ENCODE assay signal across 8 mouse cellular contexts in the genomic region with DNA sequence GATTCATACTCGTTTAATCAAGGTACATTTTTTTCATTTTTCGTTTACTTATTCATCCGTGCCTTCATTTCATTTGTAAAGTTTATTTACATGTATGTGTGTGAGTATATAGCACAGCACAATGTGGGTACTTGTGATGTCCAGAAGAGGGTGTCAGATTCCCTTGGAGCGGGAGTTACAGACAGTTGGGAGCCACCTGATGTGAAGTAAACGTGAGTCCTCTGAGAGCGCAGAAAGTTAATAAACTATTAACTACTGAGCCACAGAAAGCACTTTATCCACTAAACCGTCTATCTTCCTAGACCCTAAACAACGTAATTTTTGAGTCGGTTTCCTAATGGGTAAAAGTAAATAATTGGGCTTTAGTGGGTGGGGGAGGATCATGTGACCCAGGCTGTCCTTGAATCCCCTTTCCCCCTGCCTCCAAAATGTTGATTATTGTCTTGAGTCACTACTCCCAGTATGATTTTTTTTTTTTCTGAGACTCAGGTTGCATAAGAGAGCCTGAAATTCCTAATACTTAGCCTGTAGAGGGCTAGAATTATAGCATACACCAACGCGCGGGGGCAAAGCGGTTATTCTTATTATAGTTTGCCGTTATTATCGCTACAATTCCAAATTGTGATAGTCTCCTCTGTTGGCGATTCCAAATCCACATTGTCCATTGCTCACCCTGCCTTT. TPM values are rescaled to one million over a fixed set of nuclear protein-coding genes. Genes with fewer than 3 reads are reported as not detected.
DNase-seq lines count a peak whose midpoint lies in the region; ATAC-seq and TF ChIP-seq lines count a peak whose summit lies in the region.

No protein-coding gene starts in this region.

- peak overlapping the region; percentile 86 for H3K4me3 ChIP-seq in gastrocnemius, adult 2 months
- peak overlapping the region; percentile 98 for H3K4me3 ChIP-seq in E14TG2a.4 (replicated peaks; ENCODE audit: low read length)
- H3K4me3 ChIP-seq in forebrain, embryonic 13.5 days, result peak overlapping the region; percentile 97
- peak overlapping the region; percentile 96 for H3K4me3 ChIP-seq in liver, embryonic 12.5 days

- peaks cover 42% of the 10 kb centered on the region for H3K4me1 ChIP-seq in E14TG2a.4 (replicated peaks; ENCODE audit: low read depth, low read length)
- peaks cover 36% of the 10 kb centered on the region for H3K4me1 ChIP-seq in forebrain, embryonic 13.5 days
- peaks cover 45% of the 10 kb centered on the region for H3K4me1 ChIP-seq in liver, embryonic 12.5 days

- H3K4me2 ChIP-seq in forebrain, embryonic 13.5 days, result peak overlapping the region; percentile 74
- peak overlapping the region; percentile 92 for H3K4me2 ChIP-seq in liver, embryonic 12.5 days

- H3K9ac ChIP-seq in forebrain, embryonic 13.5 days, result peak overlapping the region; percentile 99
- peak overlapping the region; percentile 98 for H3K9ac ChIP-seq in liver, embryonic 12.5 days

- H3K9me3 ChIP-seq in E14TG2a.4 (ENCODE audit: low read length), result no peaks in the 10 kb centered on the region
- no peaks in the 10 kb centered on the region for H3K9me3 ChIP-seq in forebrain, embryonic 13.5 days (replicated peaks)
- H3K9me3 ChIP-seq in liver, embryonic 12.5 days (replicated peaks), result no peaks in the 10 kb centered on the region

- TF ChIP-seq CTCF in gastrocnemius, adult 2 months (IDR thresholded peaks at IDR 0.05), result no peak; the same call in 1 of the 2 replicates
- TF ChIP-seq CTCF in E14TG2a.4 (conservative IDR thresholded peaks at IDR 0.05; ENCODE audit: low read length), result no peak

- H3K36me3 ChIP-seq in E14TG2a.4 (ENCODE audit: insufficient read depth, low read length), result peaks cover 25% of the 10 kb centered on the region
- H3K36me3 ChIP-seq in forebrain, embryonic 13.5 days (ENCODE audit: poor library complexity, severe bottlenecking), result no peaks in the 10 kb centered on the region
- no peaks in the 10 kb centered on the region; the same call in 1 of the 2 replicates for H3K36me3 ChIP-seq in liver, embryonic 12.5 days

- ATAC-seq in forebrain, embryonic 13.5 days, result peak; percentile 46
- ATAC-seq in liver, embryonic 12.5 days, result peak; percentile 28

- no peak for DNase-seq in gastrocnemius, adult 2 months
- DNase-seq in gastrocnemius, adult 8-10 months (ENCODE audit: low spot score in 2 of 2), result no peak
- no peak for DNase-seq in adrenal gland, postnatal 36 days
- no peak for DNase-seq in urinary bladder, postnatal 36 days (ENCODE audit: low spot score in 2 of 2)
- no peak for DNase-seq in gastrocnemius, adult 18-20 months (ENCODE audit: low spot score)

- 23% methylated on average over 16 of the region's 16 CpGs for WGBS in forebrain, embryonic 13.5 days
- 26% methylated on average over 16 of the region's 16 CpGs for WGBS in liver, embryonic 12.5 days (ENCODE audit: insufficient replicate concordance)

- peak overlapping the region; percentile 100 for H3K27ac ChIP-seq in gastrocnemius, adult 2 months
- H3K27ac ChIP-seq in forebrain, embryonic 13.5 days, result peak overlapping the region; percentile 85
- H3K27ac ChIP-seq in liver, embryonic 12.5 days, result peak overlapping the region; percentile 71

- H3K27me3 ChIP-seq in E14TG2a.4 (ENCODE audit: insufficient read depth, low read length), result no peaks in the 10 kb centered on the region
- H3K27me3 ChIP-seq in forebrain, embryonic 13.5 days, result no peaks in the 10 kb centered on the region
- no peaks in the 10 kb centered on the region for H3K27me3 ChIP-seq in liver, embryonic 12.5 days (replicated peaks)

- intact Hi-C loops in gastrocnemius, adult 2 months (cut with DNase I), result loop anchor here (2.0 to 5.0 kb wide), 2 partner anchors 137 to 244 kb away; a partner anchor contains a TSS

RNA-seq across cellular contexts. Expression of a gene that starts 0.6 kb away (rescaled TPM):
- total RNA-seq in gastrocnemius, adult 2 months (2021), result 1,000 to 10,000 TPM; 1,176 to 1,655 TPM
- total RNA-seq in gastrocnemius, adult 8-10 months (2022), result 1,000 to 10,000 TPM; 1,141 to 1,247 (median 1,173) TPM
- polyA plus RNA-seq in forebrain, embryonic 13.5 days (2015; fragmentation: Nextera tagmentation; extraction: Ambion mirVana), result 775 and 903 TPM in 2 replicates
- polyA plus RNA-seq in liver, embryonic 12.5 days (2016; fragmentation: Nextera tagmentation; extraction: Ambion mirVana), result 415 and 442 TPM in 2 replicates
- total RNA-seq in adrenal gland, postnatal 36 days (2021), result 100 to 1,000 TPM; 547 to 578 TPM
- 1,000 to 10,000 TPM; 1,174 to 1,300 TPM for total RNA-seq in gastrocnemius, adult 18-20 months (2021)

RNA-seq across cellular contexts. Expression of a gene that starts 16.7 kb away (rescaled TPM):
- total RNA-seq in gastrocnemius, adult 2 months (2021), result not detected
- total RNA-seq in gastrocnemius, adult 8-10 months (2022), result not detected
- 11.0 and 12.8 TPM in 2 replicates for polyA plus RNA-seq in forebrain, embryonic 13.5 days (2015; fragmentation: Nextera tagmentation; extraction: Ambion mirVana)
- 1.0 and 1.5 TPM in 2 replicates for polyA plus RNA-seq in liver, embryonic 12.5 days (2016; fragmentation: Nextera tagmentation; extraction: Ambion mirVana)
- total RNA-seq in adrenal gland, postnatal 36 days (2021), result 1 to 10 TPM; 1.4 to 4.0 TPM
- not detected for total RNA-seq in gastrocnemius, adult 18-20 months (2021)

RNA-seq across cellular contexts. Expression of a gene that starts 16.8 kb away (rescaled TPM):
- 1 to 10 TPM; 5.9 TPM for total RNA-seq in gastrocnemius, adult 2 months (2021)
- total RNA-seq in gastrocnemius, adult 8-10 months (2022), result 1 to 10 TPM; 4.3 to 6.5 (median 5.5) TPM
- 20.1 and 23.3 TPM in 2 replicates for polyA plus RNA-seq in forebrain, embryonic 13.5 days (2015; fragmentation: Nextera tagmentation; extraction: Ambion mirVana)
- 10.5 and 12.0 TPM in 2 replicates for polyA plus RNA-seq in liver, embryonic 12.5 days (2016; fragmentation: Nextera tagmentation; extraction: Ambion mirVana)
- 10 to 100 TPM; 25.2 to 26.3 TPM for total RNA-seq in adrenal gland, postnatal 36 days (2021)
- 1 to 10 TPM; 5.6 to 6.3 TPM for total RNA-seq in gastrocnemius, adult 18-20 months (2021)

RNA-seq across cellular contexts. Expression of a gene that starts 32.0 kb away (rescaled TPM):
- 10 to 100 TPM; 67.6 to 97.7 TPM for total RNA-seq in gastrocnemius, adult 2 months (2021)
- total RNA-seq in gastrocnemius, adult 8-10 months (2022), result 10 to 100 TPM; 71.2 to 89.3 (median 74.4) TPM
- polyA plus RNA-seq in forebrain, embryonic 13.5 days (2015; fragmentation: Nextera tagmentation; extraction: Ambion mirVana), result 63.2 and 70.0 TPM in 2 replicates
- polyA plus RNA-seq in liver, embryonic 12.5 days (2016; fragmentation: Nextera tagmentation; extraction: Ambion mirVana), result 17.4 and 17.7 TPM in 2 replicates
- total RNA-seq in adrenal gland, postnatal 36 days (2021), result 10 to 100 TPM; 37.0 to 39.6 TPM
- 10 to 100 TPM; 75.0 to 76.2 TPM for total RNA-seq in gastrocnemius, adult 18-20 months (2021)

RNA-seq across cellular contexts. Expression of a gene that starts 40.2 kb away (rescaled TPM):
- 10 to 100 TPM; 39.6 to 46.4 TPM for total RNA-seq in gastrocnemius, adult 2 months (2021)
- 10 to 100 TPM; 35.5 to 42.9 (median 37.1) TPM for total RNA-seq in gastrocnemius, adult 8-10 months (2022)
- polyA plus RNA-seq in forebrain, embryonic 13.5 days (2015; fragmentation: Nextera tagmentation; extraction: Ambion mirVana), result 56.5 and 63.9 TPM in 2 replicates
- polyA plus RNA-seq in liver, embryonic 12.5 days (2016; fragmentation: Nextera tagmentation; extraction: Ambion mirVana), result 32.5 and 33.2 TPM in 2 replicates
- total RNA-seq in adrenal gland, postnatal 36 days (2021), result 10 to 100 TPM; 56.4 to 56.9 TPM
- total RNA-seq in gastrocnemius, adult 18-20 months (2021), result 10 to 100 TPM; 41.8 to 43.1 TPM
